Mouse (Mus musculus) midbrain, postnatal 0 days (tissue): ENCODE results near the gene Csrnp1. TPM values are rescaled to one million over a fixed set of nuclear protein-coding genes. Genes with fewer than 3 reads are reported as not detected.

Source experiments
- ATAC-seq: fragments of 200-750 bp; cut with Nextera tagmentation; 2 replicates; pipeline ENCODE4 v1.8.0; 2017; ENCODE audit warnings: moderate number of reproducible peaks, mild to moderate bottlenecking, moderate TSS enrichment, moderate library complexity; ENCODE audit not compliant: low FRiP score
- DNase-seq: peaks from one replicate; pipeline ENCODE4 v3.0.0-alpha.2; 2015; ENCODE audit warnings: low spot score
- H3K27ac ChIP-seq: fragments of 300-500 bp; sonication (generic); 2 replicates; pipeline ENCODE4 v1.5.1; 2014; ENCODE audit warnings: low read depth, mild to moderate bottlenecking, low read length, mixed read lengths
- H3K27me3 ChIP-seq: fragments of 300-500 bp; sonication (generic); 2 replicates; pipeline ENCODE4 v1.6.1; 2014; ENCODE audit warnings: low read length, control low read depth, mixed read lengths; ENCODE audit not compliant: insufficient read depth
- H3K36me3 ChIP-seq: fragments of 300-500 bp; sonication (generic); 2 replicates; pipeline ENCODE4 v1.6.1; 2014; ENCODE audit warnings: low read length, control low read depth, mixed read lengths; ENCODE audit not compliant: insufficient read depth
- H3K4me1 ChIP-seq: fragments of 300-500 bp; sonication (generic); 2 replicates; pipeline ENCODE4 v1.6.1; 2014; ENCODE audit warnings: mild to moderate bottlenecking, control low read depth, antibody characterized with exemption, low read length, mixed read lengths; ENCODE audit not compliant: insufficient read depth
- H3K4me2 ChIP-seq: fragments of 300-500 bp; sonication (generic); 2 replicates; pipeline ENCODE4 v1.6.1; 2014; ENCODE audit warnings: low read depth, mild to moderate bottlenecking, low read length, mixed read lengths; ENCODE audit not compliant: poor library complexity, severe bottlenecking
- H3K4me3 ChIP-seq: fragments of 300-500 bp; sonication (generic); 2 replicates; pipeline ENCODE4 v1.5.1; 2014; ENCODE audit warnings: low read depth, mild to moderate bottlenecking, low read length, moderate library complexity
- H3K9ac ChIP-seq: fragments of 300-500 bp; sonication (generic); replicated peaks from 2 replicates; pipeline ENCODE4 v1.6.1; 2014; ENCODE audit warnings: mild to moderate bottlenecking, low read length, moderate library complexity, mixed read lengths; ENCODE audit not compliant: poor library complexity, severe bottlenecking
- H3K9me3 ChIP-seq: fragments of 300-500 bp; sonication (generic); 2 replicates; pipeline ENCODE4 v1.6.1; 2016; ENCODE audit warnings: low read length, control low read depth
- CTCF ChIP-seq: IDR thresholded peaks from 2 replicates; pipeline ENCODE4 v1.5.1; 2016; ENCODE audit warnings: antibody characterized with exemption, mild to moderate bottlenecking
- WGBS: fragments of 180-500 bp; shearing (Covaris S2); extraction: QIAGEN DNeasy Blood & Tissue Kit; methylation state at CpG from one replicate; pipeline ENCODE4 v1.1.7; 2014; 5-methylcytosine and 5-hydroxymethylcytosine counted together
- polyA plus RNA-seq: library from polyadenylated mRNA; unstranded; fragments of >200 nt; fragmentation: Nextera tagmentation; extraction: Ambion mirVana; gene quantifications from 2 replicates; pipeline ENCODE4 v1.2.1, GENCODE M21; 2015
- total RNA-seq: library from RNA; depleted of rRNA; stranded (reverse); fragments of >200 nt; gene quantifications from 2 replicates; pipeline ENCODE4 v1.2.3, GENCODE M21; 2014

Csrnp1 gene
- total and polyA plus RNA-seq, 2 experiments from 2014 or later: 1.1 to 1.7 TPM

- DNase-seq: no peak
- Histone ChIP-seq H3K27me3 (no peaks in the 10 kb centered on the region), H3K4me1 (no peaks in the 10 kb centered on the region), H3K9ac (no peak overlapping the region), H3K9me3 (no peaks in the 10 kb centered on the region), H3K4me2 (no peak overlapping the region), H3K4me3 (no peak overlapping the region), H3K27ac (no peak overlapping the region), H3K36me3 (no peaks in the 10 kb centered on the region)
- no peak for TF ChIP-seq CTCF
- no peak for ATAC-seq
- 84% methylated on average over 7 of the region's 7 CpGs for WGBS
Observed at GRCm38 (mm10) chr9:120009226-120009841, 24.9 kb upstream of the Csrnp1 start.

- Histone ChIP-seq H3K27me3 (no peaks in the 10 kb centered on the region), H3K36me3 (no peaks in the 10 kb centered on the region), H3K9ac (no peak overlapping the region), H3K9me3 (no peaks in the 10 kb centered on the region), H3K4me1 (no peaks in the 10 kb centered on the region), H3K4me2 (no peak overlapping the region), H3K27ac (no peak overlapping the region), H3K4me3 (no peak overlapping the region)
- WGBS: 97% methylated on average over 1 of the region's 1 CpGs
- TF ChIP-seq CTCF: peak; percentile 20; the same call in 1 of the 2 replicates
- DNase-seq (no peak), ATAC-seq (no peak)
Observed at GRCm38 (mm10) chr9:120007833-120008232, 23.4 kb upstream of the Csrnp1 start.

DNA sequence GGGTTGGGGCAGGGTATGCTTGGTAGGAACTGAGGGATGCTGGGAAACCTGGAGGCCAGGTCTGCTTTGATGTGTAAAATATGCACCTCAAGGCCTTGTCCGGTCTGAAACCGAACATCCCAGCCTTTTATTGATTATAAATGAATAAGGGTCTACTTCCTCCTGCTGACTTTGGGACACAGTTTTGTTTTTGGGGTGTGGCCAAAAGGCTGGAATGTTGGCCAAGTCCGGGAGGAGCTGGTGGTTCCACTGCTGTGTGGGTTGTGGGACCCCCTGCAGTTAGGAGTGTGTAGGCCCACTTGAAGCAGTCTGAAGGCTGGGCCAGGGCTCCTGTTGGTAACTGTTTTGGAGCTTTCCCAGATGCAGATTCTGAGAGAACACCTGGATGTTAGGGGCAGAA is 21.5 kb upstream of the Csrnp1 start:
- H3K9ac ChIP-seq: no peak overlapping the region
- H3K4me3 ChIP-seq: no peak overlapping the region
- H3K4me2 ChIP-seq: no peak overlapping the region
- ATAC-seq (no peak), DNase-seq (no peak)
- H3K4me1 ChIP-seq: 0 out of 2 replicates have a peak, but pooled peaks cover 3% of the 10 kb centered on the region
- H3K9me3 ChIP-seq: no peaks in the 10 kb centered on the region
- no peak overlapping the region for H3K27ac ChIP-seq
- no peak for TF ChIP-seq CTCF
- H3K36me3 ChIP-seq: no peaks in the 10 kb centered on the region
- 71% methylated on average over 3 of the region's 3 CpGs for WGBS
- no peaks in the 10 kb centered on the region for H3K27me3 ChIP-seq

- H3K27ac ChIP-seq: no peak overlapping the region
- WGBS: 87% methylated on average over 5 of the region's 5 CpGs
- no peak for TF ChIP-seq CTCF
- no peaks in the 10 kb centered on the region for H3K27me3 ChIP-seq
- 0 out of 2 replicates have a peak, but pooled peaks cover 3% of the 10 kb centered on the region for H3K4me1 ChIP-seq
- H3K36me3 ChIP-seq: no peaks in the 10 kb centered on the region
- no peaks in the 10 kb centered on the region for H3K9me3 ChIP-seq
- H3K4me3 ChIP-seq: no peak overlapping the region
- DNase-seq (no peak), ATAC-seq (no peak)
- H3K4me2 ChIP-seq: no peak overlapping the region
- H3K9ac ChIP-seq: no peak overlapping the region
Observed at GRCm38 (mm10) chr9:120002893-120003292, 18.4 kb upstream of the Csrnp1 start.

DNA sequence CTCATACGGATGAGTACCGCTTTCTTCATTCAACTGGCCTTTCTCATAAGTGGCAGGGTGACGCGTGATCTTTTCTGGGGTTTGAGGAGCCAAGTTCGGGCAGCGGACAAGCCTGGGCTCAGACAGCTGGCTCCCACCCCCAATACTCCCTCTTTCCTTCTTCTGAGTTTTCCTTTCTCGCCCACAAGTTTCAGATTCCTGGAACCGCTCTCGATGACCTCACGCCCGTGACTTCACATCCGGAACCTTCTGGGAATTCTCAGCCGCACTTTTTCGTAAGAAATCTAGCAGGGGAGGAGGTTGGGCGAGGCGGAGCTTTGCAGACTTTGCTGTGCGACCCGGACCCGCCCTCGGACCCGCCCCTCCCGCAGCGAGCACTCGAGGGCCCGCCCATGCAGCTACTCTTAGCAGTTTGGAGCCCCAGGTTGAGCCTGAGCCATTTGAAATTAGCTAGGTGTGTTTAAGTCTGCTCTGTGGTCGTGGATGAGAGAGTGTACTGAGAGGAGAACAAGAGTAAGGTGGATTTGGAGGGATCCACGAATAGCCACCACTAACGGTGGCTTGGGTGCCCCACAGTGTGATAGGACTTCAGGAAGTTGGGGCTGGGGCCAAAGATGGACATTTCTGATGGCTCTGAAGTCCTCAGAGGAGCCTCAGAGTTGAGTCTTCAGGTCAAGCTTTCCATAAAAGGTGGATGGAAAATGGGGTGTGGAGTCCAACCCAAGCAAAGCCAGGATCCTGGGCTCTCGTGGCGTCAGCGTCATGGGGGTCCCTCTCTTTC is 17.7 kb upstream of the Csrnp1 start:
- TF ChIP-seq CTCF: no peak
- no peak overlapping the region for H3K27ac ChIP-seq
- peak; percentile 67 for DNase-seq
- no peaks in the 10 kb centered on the region for H3K27me3 ChIP-seq
- no peak overlapping the region for H3K9ac ChIP-seq
- no peak for ATAC-seq
- no peaks in the 10 kb centered on the region for H3K36me3 ChIP-seq
- H3K9me3 ChIP-seq: no peaks in the 10 kb centered on the region
- H3K4me2 ChIP-seq: peak overlapping the region; percentile 46
- WGBS: 10% methylated on average over 31 of the region's 31 CpGs
- H3K4me3 ChIP-seq: peak overlapping the region; percentile 27
- 0 out of 2 replicates have a peak, but pooled peaks cover 3% of the 10 kb centered on the region for H3K4me1 ChIP-seq

- Histone ChIP-seq H3K9me3 (no peaks in the 10 kb centered on the region), H3K4me1 (0 out of 2 replicates have a peak, but pooled peaks cover 3% of the 10 kb centered on the region), H3K27ac (no peak overlapping the region), H3K4me2 (no peak overlapping the region), H3K27me3 (no peaks in the 10 kb centered on the region), H3K36me3 (no peaks in the 10 kb centered on the region), H3K4me3 (no peak overlapping the region), H3K9ac (no peak overlapping the region)
- DNase-seq: no peak
- TF ChIP-seq CTCF: no peak
- no peak for ATAC-seq
- WGBS: 78% methylated on average over 5 of the region's 5 CpGs
Observed at GRCm38 (mm10) chr9:120000761-120001160, 16.3 kb upstream of the Csrnp1 start.
